Mouse (Mus musculus): ENCODE measurements around the gene Setx. TPM values are rescaled to one million over a fixed set of nuclear protein-coding genes. Genes with fewer than 3 reads are reported as not detected.
A peak's percentile ranks its signal among the peaks of the same experiment; 100 is the strongest.

Setx gene
- polyA plus RNA-seq, 1 experiment from 2014 or later: 12.2 TPM

DNA sequence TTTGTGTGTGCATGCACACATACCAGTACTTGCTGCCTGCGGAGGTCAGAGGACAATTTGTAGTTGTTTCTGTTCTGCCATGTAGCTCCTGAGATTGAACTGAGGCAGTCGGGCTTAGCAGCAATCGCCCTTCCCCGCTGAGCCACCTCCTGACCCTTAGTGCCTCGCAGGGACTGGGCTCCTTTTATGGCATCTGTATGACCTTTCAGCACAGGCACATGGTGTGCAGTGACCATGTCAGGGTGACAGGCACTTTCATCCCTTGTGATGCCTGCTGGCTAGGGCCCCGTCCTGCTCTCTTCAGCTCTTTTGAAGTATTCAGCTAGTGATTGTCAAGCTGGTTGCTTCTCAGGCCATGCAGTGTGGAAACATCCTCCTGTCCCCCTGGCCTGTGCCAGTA lies 62.2 kb downstream of the Setx start:
- no peak for ATAC-seq
- Histone ChIP-seq H3K27ac (ENCODE audit: low read length) (no peak overlapping the region), H3K27me3 (ENCODE audit: control insufficient read depth, insufficient read depth, low read depth, low read length) (no peaks in the 10 kb centered on the region), H3K4me2 (ENCODE audit: low read length) (no peak overlapping the region), H3K36me3 (ENCODE audit: control insufficient read depth, insufficient read depth, low read length) (no peaks in the 10 kb centered on the region), H3K9ac (ENCODE audit: low read depth, low read length) (no peak overlapping the region), H3K4me1 (ENCODE audit: control insufficient read depth, insufficient read depth, low read length) (no peaks in the 10 kb centered on the region), H3K4me3 (ENCODE audit: low read depth, low read length) (no peak overlapping the region), H3K9me3 (replicated peaks; ENCODE audit: control insufficient read depth, low read length, poor library complexity, severe bottlenecking) (no peaks in the 10 kb centered on the region)
- WGBS: 44% methylated on average over 6 of the region's 6 CpGs

DNA sequence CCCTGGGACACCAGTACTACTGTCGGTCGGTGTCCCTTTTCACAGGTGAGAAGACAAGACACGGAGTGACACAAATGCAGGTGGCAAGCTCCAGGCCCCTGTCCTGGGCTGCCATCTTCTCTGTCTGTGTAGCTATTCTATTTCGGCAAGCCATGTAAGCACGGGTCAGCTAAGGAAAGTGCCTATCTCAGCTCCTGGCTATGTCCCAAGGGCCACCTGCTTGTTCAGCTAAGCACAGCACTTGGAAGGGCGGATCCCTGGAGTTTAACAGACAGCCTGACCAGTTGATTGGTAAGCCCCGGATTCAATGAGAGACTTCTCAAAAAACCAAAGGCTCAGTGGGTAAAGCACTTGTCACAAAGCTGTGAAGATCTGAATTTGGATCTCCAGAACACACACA lies 66.4 kb downstream of the Setx start:
- peaks cover 5% of the 10 kb centered on the region; the same call in 1 of the 2 replicates for H3K4me1 ChIP-seq (ENCODE audit: control insufficient read depth, insufficient read depth, low read length)
- H3K4me2 ChIP-seq (ENCODE audit: low read length): no peak overlapping the region
- H3K9me3 ChIP-seq (replicated peaks; ENCODE audit: control insufficient read depth, low read length, poor library complexity, severe bottlenecking): no peaks in the 10 kb centered on the region
- no peak for ATAC-seq
- H3K36me3 ChIP-seq (ENCODE audit: control insufficient read depth, insufficient read depth, low read length): no peaks in the 10 kb centered on the region
- no peak overlapping the region for H3K9ac ChIP-seq (ENCODE audit: low read depth, low read length)
- no peaks in the 10 kb centered on the region for H3K27me3 ChIP-seq (ENCODE audit: control insufficient read depth, insufficient read depth, low read depth, low read length)
- no peak overlapping the region for H3K4me3 ChIP-seq (ENCODE audit: low read depth, low read length)
- H3K27ac ChIP-seq (ENCODE audit: low read length): no peak overlapping the region
- WGBS: 83% methylated on average over 7 of the region's 7 CpGs

DNA sequence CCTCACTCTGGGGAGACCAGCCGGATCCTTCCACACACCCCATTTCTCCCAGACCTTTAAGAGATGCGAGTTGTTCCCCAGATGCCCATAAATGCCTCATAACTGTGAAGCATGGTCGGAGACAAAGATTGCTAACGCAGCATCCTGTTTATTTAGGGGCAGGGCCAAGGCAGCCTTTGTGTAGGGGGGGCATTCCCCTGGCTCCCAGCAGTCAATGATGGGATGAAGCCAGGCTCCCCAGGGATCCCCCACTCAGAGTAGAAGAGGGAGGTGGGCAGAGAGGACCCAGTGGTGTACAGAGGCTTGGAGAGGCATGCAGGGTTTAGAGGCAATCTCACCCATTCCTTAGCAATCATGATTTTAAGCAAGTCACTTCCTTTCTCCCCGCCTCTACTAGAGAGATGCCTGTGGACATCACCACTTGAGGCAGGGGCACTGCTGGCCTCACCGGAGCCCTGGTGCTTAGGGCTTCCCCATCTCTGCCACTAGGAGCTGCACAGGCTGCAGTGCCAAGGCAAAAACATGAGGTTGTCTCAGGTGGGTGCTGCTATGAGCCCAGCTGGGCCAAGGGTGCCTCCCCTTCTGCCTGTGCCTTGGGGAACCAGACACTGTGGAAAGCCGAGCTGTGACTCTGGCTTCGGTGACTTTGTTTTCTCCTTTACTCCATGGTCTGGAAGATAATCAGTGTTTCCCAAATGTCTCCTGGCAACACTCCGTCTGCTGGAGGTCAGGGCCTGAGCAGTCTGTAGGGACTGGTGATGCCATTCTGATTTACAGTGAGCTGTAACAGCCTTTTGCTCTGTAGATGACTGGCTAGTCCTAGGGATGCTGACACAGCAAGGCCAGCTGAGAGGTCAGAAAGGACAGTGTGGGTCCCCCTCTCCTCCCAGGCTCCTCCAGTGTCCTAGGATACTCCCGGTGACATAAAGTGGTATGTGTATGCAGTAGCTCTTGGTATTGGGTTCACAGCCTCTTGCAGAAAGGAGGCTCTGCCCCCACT lies 67.5 kb downstream of the Setx start:
- 68% methylated on average over 10 of the region's 10 CpGs for WGBS
- no peak overlapping the region for H3K27ac ChIP-seq (ENCODE audit: low read length)
- no peaks in the 10 kb centered on the region for H3K36me3 ChIP-seq (ENCODE audit: control insufficient read depth, insufficient read depth, low read length)
- no peak overlapping the region for H3K4me2 ChIP-seq (ENCODE audit: low read length)
- no peak overlapping the region for H3K9ac ChIP-seq (ENCODE audit: low read depth, low read length)
- no peak for ATAC-seq
- H3K4me1 ChIP-seq (ENCODE audit: control insufficient read depth, insufficient read depth, low read length): peaks cover 7% of the 10 kb centered on the region; the same call in 1 of the 2 replicates
- H3K9me3 ChIP-seq (replicated peaks; ENCODE audit: control insufficient read depth, low read length, poor library complexity, severe bottlenecking): no peaks in the 10 kb centered on the region
- H3K4me3 ChIP-seq (ENCODE audit: low read depth, low read length): no peak overlapping the region
- peaks cover 4% of the 10 kb centered on the region; the same call in 1 of the 2 replicates for H3K27me3 ChIP-seq (ENCODE audit: control insufficient read depth, insufficient read depth, low read depth, low read length)

DNA sequence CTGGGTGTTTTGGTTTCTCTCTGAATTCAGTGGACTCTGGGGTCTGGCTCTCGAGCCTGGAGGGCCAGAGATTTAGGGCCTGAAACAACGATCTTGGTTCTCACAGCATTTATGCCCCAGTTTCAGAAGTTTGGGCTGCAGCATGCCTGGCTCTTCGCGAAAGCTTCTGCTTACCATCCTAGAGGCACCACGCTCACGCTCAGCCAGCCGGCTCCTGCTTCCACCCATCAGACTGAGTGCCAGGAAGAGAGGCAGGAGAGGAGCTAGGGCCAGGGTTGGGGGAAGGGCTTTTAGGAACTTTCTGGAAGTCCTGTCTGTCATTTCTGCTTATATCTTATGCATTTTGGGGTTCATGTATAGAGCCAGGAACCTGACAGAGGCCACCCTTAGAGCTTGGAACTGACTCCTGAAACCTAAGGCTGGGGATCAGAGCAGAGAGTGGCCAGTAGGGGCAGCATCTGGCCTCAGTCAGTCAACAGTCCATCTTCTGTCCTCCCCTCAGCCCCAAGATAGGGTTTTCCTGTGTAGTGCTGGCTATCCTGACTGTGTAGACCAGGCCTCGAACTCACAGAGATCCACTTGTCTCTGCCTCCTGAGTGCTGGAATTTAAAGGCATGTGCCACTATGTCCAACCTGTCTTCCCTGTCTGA lies 68.8 kb downstream of the Setx start:
- no peak for ATAC-seq
- H3K27ac ChIP-seq (ENCODE audit: low read length): no peak overlapping the region
- no peak overlapping the region for H3K9ac ChIP-seq (ENCODE audit: low read depth, low read length)
- peaks cover 7% of the 10 kb centered on the region; the same call in 1 of the 2 replicates for H3K4me1 ChIP-seq (ENCODE audit: control insufficient read depth, insufficient read depth, low read length)
- H3K9me3 ChIP-seq (replicated peaks; ENCODE audit: control insufficient read depth, low read length, poor library complexity, severe bottlenecking): no peaks in the 10 kb centered on the region
- H3K4me2 ChIP-seq (ENCODE audit: low read length): no peak overlapping the region
- no peak overlapping the region for H3K4me3 ChIP-seq (ENCODE audit: low read depth, low read length)
- H3K27me3 ChIP-seq (ENCODE audit: control insufficient read depth, insufficient read depth, low read depth, low read length): peaks cover 4% of the 10 kb centered on the region; the same call in 1 of the 2 replicates
- WGBS: 86% methylated on average over 8 of the region's 8 CpGs
- no peaks in the 10 kb centered on the region for H3K36me3 ChIP-seq (ENCODE audit: control insufficient read depth, insufficient read depth, low read length)

DNA sequence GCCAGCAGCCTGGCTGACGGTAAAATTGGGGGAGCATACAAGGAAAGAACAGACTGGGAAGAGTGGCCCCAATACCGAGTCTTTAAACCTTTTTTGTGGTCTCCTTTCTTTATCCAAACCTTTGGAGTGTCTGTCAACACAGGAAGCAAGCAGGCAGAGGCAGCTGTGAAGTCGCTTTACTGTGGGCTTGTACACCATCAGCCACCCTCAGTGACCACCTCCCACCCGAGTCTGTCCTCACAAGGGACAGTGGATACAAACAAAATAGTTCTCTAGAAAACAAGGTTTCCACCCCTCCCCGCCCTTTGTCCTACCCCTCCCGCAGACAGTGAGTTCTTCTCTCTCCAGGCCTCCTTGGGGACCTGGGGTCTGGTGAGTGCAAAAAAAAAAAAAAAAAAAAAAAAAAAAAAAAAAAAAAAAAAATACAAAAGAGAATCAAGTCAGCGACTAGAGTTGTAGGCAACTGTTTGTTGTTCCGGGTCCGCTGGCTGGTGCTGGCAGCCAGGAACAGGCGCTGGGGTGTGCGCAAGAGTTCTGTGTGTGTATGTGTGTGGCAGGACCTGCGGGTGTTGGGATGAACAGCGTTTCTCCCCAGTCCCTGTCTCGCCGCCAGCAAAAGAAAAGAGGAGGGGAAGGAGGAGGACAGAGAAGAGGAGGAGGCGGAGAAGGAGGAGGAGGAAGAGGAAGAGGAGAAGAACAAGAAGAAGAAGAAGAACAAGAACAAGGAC lies 70.0 kb downstream of the Setx start:
- 16% methylated on average over 16 of the region's 16 CpGs for whole genome bisulfite sequencing
- peaks cover 4% of the 10 kb centered on the region; the same call in 1 of the 2 replicates for H3K27me3 ChIP-seq (ENCODE audit: control insufficient read depth, insufficient read depth, low read depth, low read length)
- peak overlapping the region; percentile 52 for H3K4me3 ChIP-seq (ENCODE audit: low read depth, low read length)
- H3K4me2 ChIP-seq (ENCODE audit: low read length): peak overlapping the region; percentile 86
- ATAC-seq: no peak
- no peak overlapping the region for H3K27ac ChIP-seq (ENCODE audit: low read length)
- H3K9me3 ChIP-seq (replicated peaks; ENCODE audit: control insufficient read depth, low read length, poor library complexity, severe bottlenecking): no peaks in the 10 kb centered on the region
- H3K4me1 ChIP-seq (ENCODE audit: control insufficient read depth, insufficient read depth, low read length): peaks cover 7% of the 10 kb centered on the region; the same call in 1 of the 2 replicates
- no peaks in the 10 kb centered on the region for H3K36me3 ChIP-seq (ENCODE audit: control insufficient read depth, insufficient read depth, low read length)
- peak overlapping the region; percentile 6; the same call in 1 of the 2 replicates for H3K9ac ChIP-seq (ENCODE audit: low read depth, low read length)

DNA sequence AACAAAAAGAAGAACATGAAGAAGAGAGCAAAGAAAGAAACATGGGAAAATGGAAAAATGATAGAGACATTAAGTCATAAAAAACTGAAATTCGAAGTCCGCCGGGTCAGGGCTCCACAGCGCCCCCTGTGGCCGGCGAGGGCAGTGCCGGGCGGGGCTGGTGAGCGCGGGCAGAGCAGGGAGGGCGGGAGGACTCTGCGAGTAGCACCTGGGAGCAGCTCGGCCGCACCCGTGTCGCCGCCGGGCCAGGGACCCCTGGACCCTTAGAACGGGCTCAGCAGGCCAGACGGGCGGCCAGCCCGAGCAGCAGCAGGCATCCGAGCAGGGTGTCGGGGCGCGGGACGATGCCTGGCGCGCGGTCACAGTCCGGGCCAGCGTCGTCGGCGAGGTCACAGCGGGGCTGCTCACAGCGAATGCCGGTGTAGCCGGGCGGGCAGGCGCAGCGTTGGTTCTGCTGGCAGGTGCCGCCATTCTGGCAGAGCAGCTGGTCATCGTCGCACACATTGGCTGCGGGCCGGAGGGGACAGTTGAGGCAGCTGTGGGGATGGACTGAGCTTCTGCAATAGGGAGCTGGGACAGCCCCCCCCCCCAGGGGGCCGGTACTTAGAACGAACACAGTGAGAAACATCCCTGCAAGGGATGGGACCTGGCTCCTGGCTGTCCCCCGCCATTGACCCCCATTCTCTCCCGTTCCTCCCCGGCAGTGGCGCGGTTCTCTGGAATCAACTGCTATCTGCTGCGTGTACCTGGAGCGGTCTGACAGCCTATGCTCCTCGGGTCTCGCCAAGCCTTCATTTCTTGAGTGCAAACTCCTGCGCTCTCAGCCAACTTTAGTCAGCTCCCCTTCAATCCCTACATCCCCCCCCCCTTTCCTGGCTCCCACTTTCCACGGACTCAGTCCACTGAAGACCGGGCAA lies 70.8 kb downstream of the Setx start:
- Histone ChIP-seq H3K27ac (ENCODE audit: low read length) (no peak overlapping the region), H3K9me3 (replicated peaks; ENCODE audit: control insufficient read depth, low read length, poor library complexity, severe bottlenecking) (no peaks in the 10 kb centered on the region), H3K4me2 (ENCODE audit: low read length) (peak overlapping the region; percentile 86), H3K4me1 (ENCODE audit: control insufficient read depth, insufficient read depth, low read length) (peaks cover 7% of the 10 kb centered on the region; the same call in 1 of the 2 replicates), H3K4me3 (ENCODE audit: low read depth, low read length) (peak overlapping the region; percentile 52), H3K36me3 (ENCODE audit: control insufficient read depth, insufficient read depth, low read length) (no peaks in the 10 kb centered on the region), H3K9ac (ENCODE audit: low read depth, low read length) (peak overlapping the region; percentile 65), H3K27me3 (ENCODE audit: control insufficient read depth, insufficient read depth, low read depth, low read length) (peaks cover 4% of the 10 kb centered on the region; the same call in 1 of the 2 replicates)
- peak; percentile 71 for ATAC-seq
- WGBS: 1% methylated on average over 54 of the region's 61 CpGs

DNA sequence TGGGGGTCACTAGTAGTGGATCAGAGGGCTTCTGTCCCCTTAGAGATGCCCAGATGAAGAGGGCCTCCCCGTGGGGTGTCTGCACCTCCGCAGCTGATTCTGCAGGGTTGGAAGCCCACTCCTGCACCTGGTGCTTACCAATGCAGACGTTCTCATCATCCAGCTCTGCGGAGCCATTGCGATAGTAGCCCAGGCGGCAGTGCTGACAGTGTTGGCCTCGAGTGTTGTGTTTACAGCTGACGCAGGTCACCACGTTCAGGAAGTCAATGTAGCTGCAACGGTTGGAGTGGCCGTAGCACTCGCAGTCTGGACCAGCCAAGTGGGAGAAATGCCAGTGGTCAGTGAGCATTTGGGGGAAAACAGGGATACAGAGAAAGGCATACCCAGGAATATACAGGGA lies 72.9 kb downstream of the Setx start:
- Histone ChIP-seq H3K9me3 (replicated peaks; ENCODE audit: control insufficient read depth, low read length, poor library complexity, severe bottlenecking) (no peaks in the 10 kb centered on the region), H3K4me1 (ENCODE audit: control insufficient read depth, insufficient read depth, low read length) (peaks cover 7% of the 10 kb centered on the region), H3K27ac (ENCODE audit: low read length) (no peak overlapping the region), H3K4me2 (ENCODE audit: low read length) (no peak overlapping the region), H3K4me3 (ENCODE audit: low read depth, low read length) (no peak overlapping the region), H3K9ac (ENCODE audit: low read depth, low read length) (no peak overlapping the region), H3K27me3 (ENCODE audit: control insufficient read depth, insufficient read depth, low read depth, low read length) (peaks cover 4% of the 10 kb centered on the region; the same call in 1 of the 2 replicates), H3K36me3 (ENCODE audit: control insufficient read depth, insufficient read depth, low read length) (no peaks in the 10 kb centered on the region)
- WGBS: 76% methylated on average over 12 of the region's 12 CpGs
- ATAC-seq: no peak

DNA sequence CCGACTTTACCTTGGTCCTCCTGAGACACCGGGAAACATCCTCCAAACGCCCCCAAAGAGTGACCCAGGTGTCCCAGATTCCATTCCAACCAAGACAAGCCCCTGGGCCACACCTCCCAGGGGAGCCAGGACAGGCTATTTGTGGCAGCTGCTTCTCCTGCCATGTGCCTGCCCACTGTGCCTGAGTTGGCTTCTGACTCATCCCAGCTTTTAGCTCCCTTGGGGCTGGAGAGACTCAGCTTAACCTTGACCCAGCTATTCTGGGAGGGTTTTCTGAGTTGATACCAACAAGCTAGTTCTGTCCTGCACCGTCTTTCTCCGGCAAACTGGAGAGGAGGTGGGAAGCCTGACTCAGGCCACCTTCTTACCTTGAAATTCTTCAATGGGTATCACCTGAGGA lies 74.5 kb downstream of the Setx start:
- no peak overlapping the region for H3K9ac ChIP-seq (ENCODE audit: low read depth, low read length)
- ATAC-seq: no peak
- H3K27me3 ChIP-seq (ENCODE audit: control insufficient read depth, insufficient read depth, low read depth, low read length): peaks cover 4% of the 10 kb centered on the region; the same call in 1 of the 2 replicates
- no peaks in the 10 kb centered on the region for H3K36me3 ChIP-seq (ENCODE audit: control insufficient read depth, insufficient read depth, low read length)
- H3K9me3 ChIP-seq (replicated peaks; ENCODE audit: control insufficient read depth, low read length, poor library complexity, severe bottlenecking): no peaks in the 10 kb centered on the region
- H3K27ac ChIP-seq (ENCODE audit: low read length): no peak overlapping the region
- WGBS: 81% methylated on average over 5 of the region's 5 CpGs
- no peak overlapping the region for H3K4me3 ChIP-seq (ENCODE audit: low read depth, low read length)
- H3K4me2 ChIP-seq (ENCODE audit: low read length): no peak overlapping the region
- peaks cover 7% of the 10 kb centered on the region for H3K4me1 ChIP-seq (ENCODE audit: control insufficient read depth, insufficient read depth, low read length)

Data from midbrain, embryonic 16.5 days (tissue).